Mouse (Mus musculus) liver, embryonic 14.5 days (tissue): Measurements from ENCODE around the gene Anxa5. TPM values are rescaled to one million over a fixed set of nuclear protein-coding genes. Genes with fewer than 3 reads are reported as not detected.

ENCODE experiments used
- ATAC-seq: fragments of 200-750 bp; cut with Nextera tagmentation; 2 replicates; pipeline ENCODE4 v1.8.0; 2017; ENCODE audit warnings: moderate number of reproducible peaks, mild to moderate bottlenecking, moderate library complexity; ENCODE audit not compliant: insufficient read depth
- DNase-seq, 3 experiments: peaks; one replicate each; pipeline ENCODE4 v3.0.0-alpha.2; 2012 to 2013; ENCODE audit warnings: low read depth in 3 of 3, low spot score in 3 of 3
- H3K27ac ChIP-seq: fragments of 300-500 bp; sonication (generic); 2 replicates; pipeline ENCODE4 v1.5.1; 2014; ENCODE audit warnings: moderate library complexity, mild to moderate bottlenecking, control low read depth, inconsistent platforms
- H3K27me3 ChIP-seq: fragments of 300-500 bp; sonication (generic); 2 replicates; pipeline ENCODE4 v1.6.1; 2014; ENCODE audit warnings: mild to moderate bottlenecking, low read length, moderate library complexity; ENCODE audit not compliant: control insufficient read depth, insufficient read depth
- H3K36me3 ChIP-seq: fragments of 300-500 bp; sonication (generic); replicated peaks from 2 replicates; pipeline ENCODE4 v1.6.1; 2014; ENCODE audit warnings: low read depth; ENCODE audit not compliant: control insufficient read depth, insufficient read depth
- H3K4me1 ChIP-seq, 2 experiments: fragments of 200-500 bp in 1 of 2; fragments of 300-500 bp in 1 of 2; sonication (generic) in 1 of 2; replicated peaks; 2 replicates each; pipeline ENCODE4 v1.6.1; 2012 to 2014; ENCODE audit warnings: antibody characterized with exemption in 1 of 2, inconsistent platforms in 1 of 2, low read length in 1 of 2; ENCODE audit not compliant: control insufficient read depth in 2 of 2, insufficient read depth in 2 of 2
- H3K4me2 ChIP-seq: fragments of 300-500 bp; sonication (generic); 2 replicates; pipeline ENCODE4 v1.6.1; 2014; ENCODE audit warnings: low read depth, mild to moderate bottlenecking, control low read depth, moderate library complexity
- H3K4me3 ChIP-seq, 2 experiments: fragments of 200-500 bp in 1 of 2; fragments of 300-500 bp in 1 of 2; sonication (generic) in 1 of 2; 2 replicates each; pipeline ENCODE4 v1.5.1; 2012 to 2014; ENCODE audit warnings: low read depth in 2 of 2, low read length in 2 of 2, mild to moderate bottlenecking in 2 of 2, control low read depth in 1 of 2, inconsistent platforms in 1 of 2, moderate library complexity in 1 of 2; ENCODE audit not compliant: insufficient read depth in 1 of 2
- H3K9ac ChIP-seq: fragments of 300-500 bp; sonication (generic); replicated peaks from 2 replicates; pipeline ENCODE4 v1.6.1; 2014; ENCODE audit warnings: mild to moderate bottlenecking, control low read depth, moderate library complexity
- H3K9me3 ChIP-seq: fragments of 300-500 bp; sonication (generic); 2 replicates; pipeline ENCODE4 v1.6.1; 2016; ENCODE audit warnings: low read length, mixed read lengths; ENCODE audit not compliant: control insufficient read depth
- CTCF ChIP-seq: IDR thresholded peaks from 2 replicates; pipeline ENCODE4 v1.5.1; 2016; ENCODE audit warnings: antibody characterized with exemption, low read depth, control low read depth
- EP300 ChIP-seq: IDR thresholded peaks from 2 replicates; pipeline ENCODE4 v1.6.1; 2016; ENCODE audit warnings: antibody characterized with exemption, low read depth
- WGBS: fragments of 180-500 bp; shearing (Covaris S2); extraction: QIAGEN DNeasy Blood & Tissue Kit; methylation state at CpG from one replicate; pipeline ENCODE4 v1.1.7; 2014; ENCODE audit not compliant: insufficient replicate concordance; 5-methylcytosine and 5-hydroxymethylcytosine counted together
- polyA plus RNA-seq, 2 experiments: library from polyadenylated mRNA; depleted of rRNA in 1 of 2; stranded (reverse) in 1 of 2; unstranded in 1 of 2; fragments of >200 nt; fragmentation: Nextera tagmentation in 1 of 2; extraction: Ambion mirVana in 1 of 2; gene quantifications; 2 replicates each; pipeline versions ENCODE4 v1.2.1 to v1.2.3; 2012 to 2014

Gene Anxa5
- polyA plus RNA-seq, 2 experiments, result 49.9 to 51.9 TPM

DNA sequence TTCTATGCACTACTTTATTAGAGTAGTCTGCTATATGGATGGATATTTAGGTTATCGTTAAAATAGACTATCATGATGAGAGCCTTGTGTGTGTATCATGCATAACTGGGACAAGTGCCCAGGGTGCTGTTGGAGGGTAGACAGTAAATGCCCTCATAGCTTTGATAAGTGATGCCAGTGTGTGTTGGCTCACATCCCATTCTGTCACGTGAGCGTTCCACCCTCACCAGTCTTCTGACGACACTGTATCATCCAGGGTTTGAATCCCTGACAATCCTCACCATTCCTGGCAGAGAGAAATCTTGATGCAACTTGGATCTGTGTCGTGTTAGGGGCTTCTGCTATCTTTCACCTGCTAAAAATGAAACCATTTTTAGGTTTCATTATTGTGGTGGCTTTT, 29.2 kb downstream of the Anxa5 start:
- Histone ChIP-seq H3K27me3 (no peaks in the 10 kb centered on the region), H3K9me3 (no peaks in the 10 kb centered on the region), H3K27ac (no peak overlapping the region), H3K9ac (no peak overlapping the region), H3K4me1 (no peaks in the 10 kb centered on the region), H3K36me3 (no peaks in the 10 kb centered on the region), H3K4me2 (no peak overlapping the region), H3K4me3 (no peak overlapping the region)
- TF ChIP-seq EP300 (no peak), CTCF (no peak)
- 48% methylated on average over 5 of the region's 5 CpGs for WGBS
- ATAC-seq, result no peak
- no peak for DNase-seq

- TF ChIP-seq CTCF, result no peak
- TF ChIP-seq EP300, result no peak
- Histone ChIP-seq H3K27me3 (no peaks in the 10 kb centered on the region), H3K4me2 (no peak overlapping the region), H3K36me3 (no peaks in the 10 kb centered on the region), H3K9me3 (no peaks in the 10 kb centered on the region), H3K27ac (no peak overlapping the region), H3K4me3 (no peak overlapping the region), H3K4me1 (no peaks in the 10 kb centered on the region), H3K9ac (no peak overlapping the region)
- WGBS, result 62% methylated on average over 3 of the region's 3 CpGs
- DNase-seq (no peak), ATAC-seq (no peak)
These were observed 29.7 kb downstream of the Anxa5 start for GRCm38 (mm10) chr3:36446041-36446440.

DNA sequence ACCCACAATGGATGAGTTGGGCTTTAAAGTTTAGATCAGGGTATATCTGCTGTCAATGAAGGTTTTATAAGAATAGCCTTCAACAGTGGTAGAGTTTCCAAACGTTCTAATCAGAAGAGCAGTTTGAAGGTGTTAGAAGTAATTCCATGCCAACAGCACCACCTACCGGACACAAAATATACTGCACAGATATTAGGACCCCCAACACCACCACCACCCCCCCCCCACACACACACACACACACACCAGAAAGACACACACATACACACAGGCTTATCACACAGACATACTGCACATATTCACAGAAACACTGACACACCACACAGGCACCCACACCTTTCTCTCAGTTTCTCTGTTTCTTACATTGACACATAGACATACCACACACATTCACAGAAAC, 33.3 kb downstream of the Anxa5 start:
- no peak for DNase-seq
- WGBS, result 0% methylated on average over 2 of the region's 2 CpGs

DNA sequence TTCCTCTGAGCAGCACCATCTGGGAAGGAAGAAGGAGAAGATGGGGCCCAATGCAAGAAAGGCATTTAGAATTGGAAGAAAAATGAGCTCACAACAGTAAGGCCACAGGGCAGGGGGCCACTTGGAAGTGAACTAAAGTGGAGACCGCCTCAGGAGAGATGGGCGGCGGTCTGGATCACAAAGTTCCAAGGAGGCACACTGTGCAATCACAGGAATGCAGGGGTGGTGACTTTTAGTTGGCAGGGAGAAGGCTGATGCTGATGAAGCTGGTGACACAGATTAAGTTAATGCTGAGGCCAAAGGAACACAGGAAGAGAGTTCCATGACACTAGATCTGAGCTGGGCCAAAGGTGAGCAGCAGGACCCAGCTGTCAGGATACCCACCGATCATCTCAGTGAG, 35.4 kb downstream of the Anxa5 start:
- Histone ChIP-seq H3K4me3 (no peak overlapping the region), H3K4me1 (no peaks in the 10 kb centered on the region), H3K36me3 (no peaks in the 10 kb centered on the region), H3K27ac (no peak overlapping the region), H3K9ac (no peak overlapping the region), H3K27me3 (no peaks in the 10 kb centered on the region), H3K9me3 (no peaks in the 10 kb centered on the region), H3K4me2 (no peak overlapping the region)
- DNase-seq (no peak), ATAC-seq (no peak)
- WGBS, result 74% methylated on average over 4 of the region's 4 CpGs
- TF ChIP-seq EP300 (no peak), CTCF (no peak)

More for the DNA sequence above, 33.3 kb downstream of the Anxa5 start:
- ATAC-seq, result no peak
- no peaks in the 10 kb centered on the region for H3K36me3 ChIP-seq
- H3K9me3 ChIP-seq, result no peaks in the 10 kb centered on the region
- H3K4me1 ChIP-seq, result no peaks in the 10 kb centered on the region
- no peak overlapping the region for H3K4me2 ChIP-seq
- no peak overlapping the region for H3K9ac ChIP-seq
- no peak overlapping the region for H3K4me3 ChIP-seq
- H3K27me3 ChIP-seq, result no peaks in the 10 kb centered on the region
- TF ChIP-seq CTCF (peak; percentile 63), EP300 (no peak)
- H3K27ac ChIP-seq, result no peak overlapping the region

DNA sequence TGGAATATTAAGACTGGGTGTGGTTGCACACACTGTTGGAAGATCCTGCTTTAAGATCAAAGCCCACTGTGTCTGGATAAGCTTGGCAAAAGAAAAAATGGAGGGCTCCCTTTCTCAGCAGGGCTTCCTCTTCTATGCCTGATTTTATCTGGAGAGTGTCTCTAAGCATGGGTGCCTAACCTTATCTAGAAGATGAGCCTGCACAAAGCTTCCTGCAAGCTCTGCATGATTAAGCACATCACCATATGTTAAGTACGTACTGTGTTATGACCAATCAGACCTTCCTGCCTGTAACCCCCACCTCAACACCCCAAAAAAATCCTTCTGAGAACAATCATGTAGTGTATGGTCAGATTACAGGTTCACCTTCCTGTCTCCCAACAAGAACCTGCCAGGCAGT, 45.3 kb downstream of the Anxa5 start:
- Histone ChIP-seq H3K4me3 (no peak overlapping the region), H3K9me3 (no peaks in the 10 kb centered on the region), H3K4me1 (no peaks in the 10 kb centered on the region), H3K4me2 (no peak overlapping the region), H3K36me3 (no peaks in the 10 kb centered on the region), H3K9ac (no peak overlapping the region), H3K27me3 (no peaks in the 10 kb centered on the region), H3K27ac (no peak overlapping the region)
- 22% methylated on average over 1 of the region's 1 CpGs for whole genome bisulfite sequencing
- no peak for ATAC-seq
- no peak for DNase-seq
- no peak for TF ChIP-seq CTCF
- TF ChIP-seq EP300, result no peak
